Mouse (Mus musculus) embryonic fibroblast, embryonic 13.5 days (primary cell): Measurements from ENCODE around the gene 1700016C15Rik.

Experiments
- CTCF ChIP-seq: IDR thresholded peaks from 2 replicates; pipeline ENCODE4 v1.5.1; 2011; ENCODE audit warnings: mild to moderate bottlenecking, control low read depth, low read length, moderate library complexity, borderline replicate concordance; ENCODE audit not compliant: insufficient read depth
- POLR2A ChIP-seq: IDR thresholded peaks from 2 replicates; pipeline ENCODE4 v1.6.1; 2011; ENCODE audit warnings: low read depth, mild to moderate bottlenecking, control low read depth, low read length, moderate library complexity

- no peak for TF ChIP-seq CTCF
- no peak for TF ChIP-seq POLR2A
These were observed 48.4 kb upstream of the 1700016C15Rik start for GRCm38 (mm10) chr1:177681239-177681638.
